In the genomic region with DNA sequence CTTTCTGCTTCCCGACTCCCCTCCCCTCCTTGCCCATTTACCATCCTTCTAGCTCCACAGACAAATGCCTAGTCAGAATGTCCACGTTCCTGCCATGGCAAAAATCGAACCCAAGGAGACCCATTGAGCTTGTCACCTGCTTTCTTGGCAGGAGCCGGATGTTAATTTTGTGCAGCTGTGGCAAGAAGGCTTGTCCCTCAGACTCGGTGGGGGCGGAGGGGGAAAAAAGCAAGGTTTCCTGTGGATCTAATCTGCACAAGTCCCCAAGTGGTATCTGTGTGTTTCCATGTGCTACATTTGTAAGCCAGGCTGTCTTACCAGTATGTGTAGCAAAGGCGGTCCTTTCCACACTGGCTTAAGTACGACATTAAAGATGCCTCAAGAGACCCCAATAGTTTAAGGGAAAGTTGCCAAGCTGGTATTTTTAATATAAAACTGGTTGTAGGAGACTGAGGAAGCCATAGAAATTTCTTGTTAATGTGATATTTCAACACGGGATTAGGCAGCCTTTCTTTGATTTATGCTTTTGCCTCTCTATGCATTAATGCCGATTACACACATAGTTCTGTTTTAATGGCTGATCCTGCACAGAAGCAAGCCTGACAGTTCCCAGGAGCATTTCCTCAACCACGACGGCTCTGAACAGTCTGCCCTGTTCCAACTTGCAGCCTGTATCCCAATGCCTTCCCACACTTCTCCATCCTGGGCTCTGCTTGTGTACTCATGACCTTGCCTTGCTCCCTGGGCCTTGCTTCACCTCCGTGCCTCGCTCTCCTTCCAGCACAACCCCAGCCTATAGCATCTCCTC, we compare ENCODE assay signal across 22 mouse cellular contexts.
A peak's percentile ranks its signal among the peaks of the same experiment; 100 is the strongest.
DNase-seq lines count a peak whose midpoint lies in the region; ATAC-seq lines count a peak whose summit lies in the region.
"Had no signal": no experiment of that assay in that cellular context is flagged by ENCODE, and none has a peak within 500 bp of the region (broad histone marks: within the 10 kb centered on the region; RNA-seq: fewer than 3 reads in every experiment).

No protein-coding gene starts in this region.

- peak; percentile 18 to 22 for DNase-seq in cerebellum, postnatal 14 days
- no peak for DNase-seq in cerebellum, adult 18-20 months
- peak; percentile 22 for DNase-seq in CD4-positive helper T cell, adult 2 months (ENCODE audit: low read depth, low spot score)
- peak; percentile 61 for DNase-seq in thymus, postnatal 0 days (ENCODE audit: low spot score)
- DNase-seq in kidney, adult 9 months = no peak
- DNase-seq in c-Kit-positive CD71-positive TER-119-positive erythroid progenitor cells, embryonic 14.5 days (ENCODE audit: low spot score) = no peak
- DNase-seq in lung, postnatal 10 days = no peak
- DNase-seq: adrenal gland, postnatal 14 days; cerebellum, postnatal 25 days; gastrocnemius, postnatal 36 days; heart, postnatal 36 days; liver; liver, postnatal 0 days had no signal

- H3K9ac ChIP-seq in limb, embryonic 12.5 days (replicated peaks) = no peak overlapping the region
- H3K9ac ChIP-seq: forebrain, embryonic 15.5 days; heart, embryonic 12.5 days; liver, postnatal 0 days; midbrain, embryonic 12.5 days had no signal

- 35% methylated on average over 14 of the region's 14 CpGs for WGBS in limb, embryonic 12.5 days

- no peak overlapping the region for H3K27ac ChIP-seq in limb, embryonic 12.5 days
- H3K27ac ChIP-seq: forebrain, embryonic 15.5 days; kidney, postnatal 0 days; left cerebral cortex, adult 2 months; midbrain, embryonic 12.5 days had no signal

- peaks cover 33% of the 10 kb centered on the region for H3K27me3 ChIP-seq in limb, embryonic 12.5 days
- H3K27me3 ChIP-seq: forebrain, embryonic 15.5 days had no signal

- H3K4me3 ChIP-seq in limb, embryonic 12.5 days (replicated peaks) = no peak overlapping the region
- H3K4me3 ChIP-seq: erythroblast, embryonic 14.5 days; forebrain, embryonic 15.5 days; heart, embryonic 12.5 days; layer of hippocampus, adult 2 months; left cerebral cortex, adult 2 months; midbrain, embryonic 12.5 days had no signal

- peak; percentile 84; the same call in 1 of the 2 replicates for ATAC-seq in limb, embryonic 12.5 days (ENCODE audit: insufficient number of reproducible peaks, insufficient read depth, low FRiP score, low TSS enrichment, low read depth)
- ATAC-seq: activated CD4-positive, CD25-positive, alpha-beta regulatory T cell, adult 4 months; forebrain, embryonic 15.5 days; liver, postnatal 0 days had no signal

- no peak overlapping the region for H3K4me2 ChIP-seq in limb, embryonic 12.5 days
- H3K4me2 ChIP-seq: forebrain, embryonic 15.5 days; heart, embryonic 12.5 days; midbrain, embryonic 12.5 days had no signal

- H3K4me1 ChIP-seq in limb, embryonic 12.5 days (replicated peaks) = peaks cover 21% of the 10 kb centered on the region
- H3K4me1 ChIP-seq: heart, embryonic 12.5 days had no signal

- no peaks in the 10 kb centered on the region for H3K9me3 ChIP-seq in limb, embryonic 12.5 days
- H3K9me3 ChIP-seq: forebrain, embryonic 15.5 days; heart, embryonic 12.5 days; midbrain, embryonic 12.5 days had no signal

- no peaks in the 10 kb centered on the region for H3K36me3 ChIP-seq in limb, embryonic 12.5 days
- H3K36me3 ChIP-seq: forebrain, embryonic 15.5 days; heart, embryonic 12.5 days; midbrain, embryonic 12.5 days had no signal

Comparison
In these comparisons a context has a peak if more than half of its experiments do, and no peak if none do; other contexts are left out.
1. DNase-seq: peak in cerebellum, postnatal 14 days (2 of 2), CD4-positive helper T cell, adult 2 months (single experiment) and thymus, postnatal 0 days (single experiment); none in cerebellum, adult 18-20 months (0 of 2), kidney, adult 9 months (single experiment), c-Kit-positive CD71-positive TER-119-positive erythroid progenitor cells, embryonic 14.5 days (single experiment) and lung, postnatal 10 days (single experiment).